Mouse (Mus musculus): ENCODE data around the gene Resp18. TPM values are rescaled to one million over a fixed set of nuclear protein-coding genes. Genes with fewer than 3 reads are reported as not detected.

Resp18 gene
- polyA plus RNA-seq, 1 experiment from 2014 or later, result 1.8 TPM

DNA sequence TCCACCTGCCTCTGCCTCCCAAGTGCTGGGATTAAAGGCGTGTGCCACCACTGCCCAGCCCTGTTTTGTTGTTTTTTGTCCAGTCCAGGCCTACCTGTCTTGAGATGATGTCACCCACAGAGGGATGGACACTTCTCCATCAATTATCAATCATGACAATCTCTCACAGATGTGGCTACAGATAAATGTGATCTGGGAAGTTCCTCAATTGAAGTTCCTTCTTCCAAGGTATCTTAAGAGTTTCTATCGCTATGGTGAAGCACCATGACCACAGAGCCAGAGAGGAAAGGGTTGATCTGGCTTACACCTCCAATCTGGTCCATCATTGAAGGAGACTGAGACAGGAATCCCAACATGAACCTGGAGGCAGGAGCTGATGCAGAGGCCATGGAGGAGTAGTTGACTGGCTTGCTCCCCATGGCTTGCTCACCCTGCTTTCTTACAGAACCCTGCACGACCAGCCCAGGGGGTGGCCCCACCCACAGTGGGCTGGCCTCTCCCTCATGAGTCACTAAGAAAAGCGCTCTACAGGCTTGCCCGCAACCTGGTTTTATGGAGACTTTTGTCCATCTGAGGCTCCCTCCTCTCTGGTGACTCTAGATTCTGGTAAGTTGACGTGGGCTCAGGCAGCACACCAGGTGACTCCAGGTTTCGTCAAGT is 47.8 kb downstream of the Resp18 start:
- ATAC-seq (ENCODE audit: insufficient number of reproducible peaks, insufficient read depth, low FRiP score, low TSS enrichment), result no peak
- Histone ChIP-seq H3K36me3 (no peaks in the 10 kb centered on the region), H3K27me3 (0 out of 2 replicates have a peak, but pooled peaks cover 2% of the 10 kb centered on the region), H3K9ac (no peak overlapping the region), H3K9me3 (no peaks in the 10 kb centered on the region), H3K27ac (no peak overlapping the region), H3K4me2 (replicated peaks) (no peak overlapping the region), H3K4me1 (no peaks in the 10 kb centered on the region), H3K4me3 (no peak overlapping the region)
- WGBS, result 72% methylated on average over 7 of the region's 7 CpGs

DNA sequence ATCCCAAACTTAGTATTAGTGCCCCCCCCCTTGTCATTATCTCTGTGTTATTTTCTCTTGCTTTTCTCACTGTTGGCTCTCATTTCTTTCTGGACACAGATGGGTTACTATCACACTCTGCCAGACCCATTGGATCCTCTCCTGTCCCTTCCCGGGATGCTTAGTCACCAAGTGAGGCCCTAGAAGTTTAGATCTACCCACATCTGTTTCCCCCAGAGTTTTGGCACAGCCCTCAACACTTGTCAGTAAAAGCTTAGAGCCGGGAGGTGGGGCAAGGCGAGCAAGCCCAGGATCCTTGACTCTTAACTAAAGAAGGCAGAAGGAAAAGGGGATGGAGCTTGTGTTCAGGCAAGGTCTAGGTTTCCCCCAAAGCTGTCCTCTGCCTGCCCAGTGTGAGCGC is 49.1 kb downstream of the Resp18 start:
- no peak overlapping the region for H3K27ac ChIP-seq
- WGBS, result 71% methylated on average over 4 of the region's 4 CpGs
- 0 out of 2 replicates have a peak, but pooled peaks cover 2% of the 10 kb centered on the region for H3K27me3 ChIP-seq
- no peaks in the 10 kb centered on the region for H3K4me1 ChIP-seq
- no peaks in the 10 kb centered on the region for H3K9me3 ChIP-seq
- no peaks in the 10 kb centered on the region for H3K36me3 ChIP-seq
- H3K4me2 ChIP-seq (replicated peaks), result no peak overlapping the region
- ATAC-seq (ENCODE audit: insufficient number of reproducible peaks, insufficient read depth, low FRiP score, low TSS enrichment), result no peak
- no peak overlapping the region for H3K4me3 ChIP-seq
- H3K9ac ChIP-seq, result no peak overlapping the region

DNA sequence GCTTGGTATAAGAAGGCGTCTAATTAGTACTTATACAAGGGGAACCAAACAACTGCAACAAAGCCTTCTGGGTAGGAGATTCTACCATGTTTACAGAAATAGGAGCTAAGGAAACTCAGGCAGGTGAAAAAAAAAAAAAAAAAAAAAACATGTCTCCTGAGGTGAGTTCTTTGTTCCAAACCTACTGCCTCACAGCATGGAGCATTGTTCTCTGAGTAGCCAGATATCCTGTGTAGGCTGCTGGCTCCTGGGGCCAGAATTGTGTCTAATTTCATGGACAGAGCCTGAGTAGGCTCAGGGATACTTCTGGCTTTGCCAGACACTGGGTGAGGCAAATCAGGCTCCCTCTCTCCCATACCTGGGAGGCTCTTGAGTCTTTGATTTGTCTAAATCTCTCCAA is 50.6 kb downstream of the Resp18 start:
- ATAC-seq (ENCODE audit: insufficient number of reproducible peaks, insufficient read depth, low FRiP score, low TSS enrichment), result no peak
- Histone ChIP-seq H3K4me2 (replicated peaks) (no peak overlapping the region), H3K4me1 (no peaks in the 10 kb centered on the region), H3K4me3 (no peak overlapping the region), H3K36me3 (no peaks in the 10 kb centered on the region), H3K27me3 (0 out of 2 replicates have a peak, but pooled peaks cover 2% of the 10 kb centered on the region), H3K9ac (no peak overlapping the region), H3K9me3 (no peaks in the 10 kb centered on the region), H3K27ac (no peak overlapping the region)
- 79% methylated on average over 1 of the region's 1 CpGs for WGBS

DNA sequence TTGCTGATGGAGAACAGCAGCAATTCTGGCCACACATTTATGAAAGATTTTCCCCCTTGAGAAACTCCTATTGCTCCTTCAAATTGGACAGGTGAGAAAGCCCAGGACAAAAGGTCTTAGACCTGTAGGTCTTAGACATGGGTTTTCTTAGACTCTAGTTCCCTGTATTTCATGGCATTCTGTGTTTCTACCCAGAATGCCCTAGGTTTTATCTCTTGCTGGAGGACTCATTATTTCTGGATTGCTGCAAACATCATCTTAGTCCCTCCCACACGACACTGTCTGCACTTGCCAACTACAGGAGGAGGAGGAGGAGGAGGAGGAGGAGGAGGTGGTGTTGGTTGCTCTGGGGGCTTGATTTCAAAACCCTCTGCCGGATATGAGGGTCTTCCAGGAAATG is 52.1 kb downstream of the Resp18 start:
- no peak overlapping the region for H3K4me3 ChIP-seq
- H3K4me1 ChIP-seq, result no peaks in the 10 kb centered on the region
- no peak for ATAC-seq (ENCODE audit: insufficient number of reproducible peaks, insufficient read depth, low FRiP score, low TSS enrichment)
- H3K27me3 ChIP-seq, result peaks cover 14% of the 10 kb centered on the region
- H3K9me3 ChIP-seq, result no peaks in the 10 kb centered on the region
- 62% methylated on average over 2 of the region's 2 CpGs for WGBS
- no peak overlapping the region for H3K27ac ChIP-seq
- no peaks in the 10 kb centered on the region for H3K36me3 ChIP-seq
- no peak overlapping the region for H3K4me2 ChIP-seq (replicated peaks)
- no peak overlapping the region for H3K9ac ChIP-seq

DNA sequence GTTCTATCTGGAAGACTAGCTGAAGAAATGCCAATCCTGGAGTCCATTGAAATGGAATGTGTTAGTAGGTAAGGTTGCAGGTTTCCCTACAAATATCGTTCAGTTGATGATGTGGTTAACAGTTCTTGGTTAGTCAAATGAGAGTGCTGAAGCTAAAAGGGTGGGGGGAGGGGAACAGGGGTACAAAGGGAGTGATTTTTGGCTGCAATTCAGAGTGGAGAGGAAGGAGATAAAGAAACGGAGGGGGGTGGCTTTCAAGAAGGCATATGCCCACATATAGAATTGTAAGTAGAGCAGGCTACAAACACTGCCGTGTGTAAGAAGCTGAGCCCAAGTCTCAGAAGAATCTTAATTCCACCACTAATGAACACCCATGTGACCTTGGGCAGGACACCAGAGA is 52.7 kb downstream of the Resp18 start:
- 77% methylated on average over 3 of the region's 3 CpGs for WGBS
- Histone ChIP-seq H3K27ac (no peak overlapping the region), H3K4me1 (no peaks in the 10 kb centered on the region), H3K4me3 (no peak overlapping the region), H3K9ac (no peak overlapping the region), H3K27me3 (peaks cover 21% of the 10 kb centered on the region), H3K9me3 (no peaks in the 10 kb centered on the region), H3K36me3 (no peaks in the 10 kb centered on the region), H3K4me2 (replicated peaks) (no peak overlapping the region)
- ATAC-seq (ENCODE audit: insufficient number of reproducible peaks, insufficient read depth, low FRiP score, low TSS enrichment), result no peak

- H3K4me3 ChIP-seq, result no peak overlapping the region
- no peak overlapping the region for H3K4me2 ChIP-seq (replicated peaks)
- 62% methylated on average over 6 of the region's 6 CpGs for WGBS
- H3K27ac ChIP-seq, result no peak overlapping the region
- peaks cover 40% of the 10 kb centered on the region for H3K27me3 ChIP-seq
- no peak for ATAC-seq (ENCODE audit: insufficient number of reproducible peaks, insufficient read depth, low FRiP score, low TSS enrichment)
- H3K9ac ChIP-seq, result no peak overlapping the region
- peaks cover 4% of the 10 kb centered on the region; the same call in 1 of the 2 replicates for H3K4me1 ChIP-seq
- no peaks in the 10 kb centered on the region for H3K9me3 ChIP-seq
- H3K36me3 ChIP-seq, result no peaks in the 10 kb centered on the region
Measured at GRCm38 (mm10) chr1:75223532-75223931, 54.7 kb downstream of the Resp18 start.

- no peaks in the 10 kb centered on the region for H3K9me3 ChIP-seq
- H3K4me2 ChIP-seq (replicated peaks), result no peak overlapping the region
- no peak overlapping the region for H3K4me3 ChIP-seq
- H3K9ac ChIP-seq, result no peak overlapping the region
- ATAC-seq (ENCODE audit: insufficient number of reproducible peaks, insufficient read depth, low FRiP score, low TSS enrichment), result no peak
- peaks cover 46% of the 10 kb centered on the region for H3K27me3 ChIP-seq
- H3K27ac ChIP-seq, result no peak overlapping the region
- peaks cover 9% of the 10 kb centered on the region; the same call in 1 of the 2 replicates for H3K4me1 ChIP-seq
- H3K36me3 ChIP-seq, result no peaks in the 10 kb centered on the region
- 73% methylated on average over 6 of the region's 6 CpGs for WGBS
Measured at GRCm38 (mm10) chr1:75222926-75223325, 55.3 kb downstream of the Resp18 start.

Other genes with a start within 250 kb of the Resp18 start
- 10.9 and 11.3 TPM in 2 replicates for gene Nhej1, start 153.2 kb downstream of the Resp18 start, polyA plus RNA-seq (2016; fragmentation: Nextera tagmentation; extraction: Ambion mirVana)
- gene Slc23a3, start 144.5 kb downstream of the Resp18 start, polyA plus RNA-seq (2016; fragmentation: Nextera tagmentation; extraction: Ambion mirVana), result 0.08 and 0.10 TPM in 2 replicates
- gene Cnppd1, start 135.7 kb downstream of the Resp18 start, polyA plus RNA-seq (2016; fragmentation: Nextera tagmentation; extraction: Ambion mirVana), result 45.1 and 46.2 TPM in 2 replicates
- 43.4 and 46.7 TPM in 2 replicates for gene Retreg2, start 135.6 kb downstream of the Resp18 start, polyA plus RNA-seq (2016; fragmentation: Nextera tagmentation; extraction: Ambion mirVana)
- 40.6 and 42.4 TPM in 2 replicates for gene Zfand2b, start 109.8 kb downstream of the Resp18 start, polyA plus RNA-seq (2016; fragmentation: Nextera tagmentation; extraction: Ambion mirVana)
- 30.8 and 35.7 TPM in 2 replicates for gene Abcb6, start 98.0 kb downstream of the Resp18 start, polyA plus RNA-seq (2016; fragmentation: Nextera tagmentation; extraction: Ambion mirVana)
- gene Ankzf1, start 86.3 kb downstream of the Resp18 start, polyA plus RNA-seq (2016; fragmentation: Nextera tagmentation; extraction: Ambion mirVana), result 27.6 and 31.5 TPM in 2 replicates
- gene Atg9a, start 86.2 kb downstream of the Resp18 start, polyA plus RNA-seq (2016; fragmentation: Nextera tagmentation; extraction: Ambion mirVana), result 29.0 and 32.5 TPM in 2 replicates
- 21.6 and 21.7 TPM in 2 replicates for gene Glb1l, start 67.6 kb downstream of the Resp18 start, polyA plus RNA-seq (2016; fragmentation: Nextera tagmentation; extraction: Ambion mirVana)
- gene Stk16, start 67.6 kb downstream of the Resp18 start, polyA plus RNA-seq (2016; fragmentation: Nextera tagmentation; extraction: Ambion mirVana), result 132 and 138 TPM in 2 replicates
- gene Tuba4a, start 58.5 kb downstream of the Resp18 start, polyA plus RNA-seq (2016; fragmentation: Nextera tagmentation; extraction: Ambion mirVana), result 16.2 and 18.7 TPM in 2 replicates
- not detected in 2 replicates for gene A630095N17Rik, start 46.3 kb downstream of the Resp18 start, polyA plus RNA-seq (2016; fragmentation: Nextera tagmentation; extraction: Ambion mirVana)
- 40.0 and 45.0 TPM in 2 replicates for gene Dnajb2, start 42.0 kb downstream of the Resp18 start, polyA plus RNA-seq (2016; fragmentation: Nextera tagmentation; extraction: Ambion mirVana)
- 2.0 and 2.5 TPM in 2 replicates for gene Ptprn, start 13.9 kb downstream of the Resp18 start, polyA plus RNA-seq (2016; fragmentation: Nextera tagmentation; extraction: Ambion mirVana)
- 136 and 143 TPM in 2 replicates for gene Dnpep, start 39.6 kb upstream of the Resp18 start, polyA plus RNA-seq (2016; fragmentation: Nextera tagmentation; extraction: Ambion mirVana)
- gene Des, start 81.9 kb upstream of the Resp18 start, polyA plus RNA-seq (2016; fragmentation: Nextera tagmentation; extraction: Ambion mirVana), result 15.9 and 20.1 TPM in 2 replicates
- 26.1 and 26.7 TPM in 2 replicates for gene Speg, start 96.9 kb upstream of the Resp18 start, polyA plus RNA-seq (2016; fragmentation: Nextera tagmentation; extraction: Ambion mirVana)
- 61.1 and 64.6 TPM in 2 replicates for gene Gmppa, start 157.5 kb upstream of the Resp18 start, polyA plus RNA-seq (2016; fragmentation: Nextera tagmentation; extraction: Ambion mirVana)
- gene Asic4, start 172.0 kb upstream of the Resp18 start, polyA plus RNA-seq (2016; fragmentation: Nextera tagmentation; extraction: Ambion mirVana), result 0.64 and 0.76 TPM in 2 replicates
- gene Chpf, start 200.9 kb upstream of the Resp18 start, polyA plus RNA-seq (2016; fragmentation: Nextera tagmentation; extraction: Ambion mirVana), result 32.5 and 33.5 TPM in 2 replicates
- 2.5 and 3.1 TPM in 2 replicates for gene Tmem198, start 201.1 kb upstream of the Resp18 start, polyA plus RNA-seq (2016; fragmentation: Nextera tagmentation; extraction: Ambion mirVana)
- 101 and 104 TPM in 2 replicates for gene Obsl1, start 228.0 kb upstream of the Resp18 start, polyA plus RNA-seq (2016; fragmentation: Nextera tagmentation; extraction: Ambion mirVana)
- gene Inha, start 228.7 kb upstream of the Resp18 start, polyA plus RNA-seq (2016; fragmentation: Nextera tagmentation; extraction: Ambion mirVana), result 11.7 and 11.8 TPM in 2 replicates
- gene Stk11ip, start 243.1 kb upstream of the Resp18 start, polyA plus RNA-seq (2016; fragmentation: Nextera tagmentation; extraction: Ambion mirVana), result 28.0 and 28.7 TPM in 2 replicates

Measured in embryonic facial prominence, embryonic 12.5 days (tissue).